Mouse (Mus musculus) kidney, adult 11 months (tissue): Measurements from ENCODE around the gene Ncoa6.
"Not testable (repeated sequence)": the region's sequence is repeated elsewhere in the genome, so short reads cannot be mapped to it uniquely, and the experiment has no call there.

Experiments used
- DNase-seq: peaks from one replicate; pipeline ENCODE4 v3.0.0; 2022

Gene Ncoa6

GRCm38 (mm10) chr2:155473570-155474088 is at the start of gene Ncoa6:
TSS of gene Ncoa6 (minus strand) at chr2:155473894.
- DNase-seq, result peak; percentile 40

GRCm38 (mm10) chr2:155518531-155519270 is 45.0 kb upstream of the Ncoa6 start:
- DNase-seq, result no peak

- DNase-seq, result peak; percentile 99
Observed at GRCm38 (mm10) chr2:155517455-155518423, 44.0 kb upstream of the Ncoa6 start, which contains the start of the genes Acss2 and Ggt7. TSS of gene Acss2 (plus strand) at chr2:155517948. TSS of gene Ggt7 (minus strand) at chr2:155518237.

- peak; percentile 51 for DNase-seq
Observed at GRCm38 (mm10) chr2:155515941-155516340, 42.2 kb upstream of the Ncoa6 start.

GRCm38 (mm10) chr2:155514666-155515065 is 41.0 kb upstream of the Ncoa6 start:
- DNase-seq, result peak; percentile 55

GRCm38 (mm10) chr2:155513543-155513942 is 39.8 kb upstream of the Ncoa6 start:
- DNase-seq, result no peak

- DNase-seq, result peak; percentile 49
Observed at GRCm38 (mm10) chr2:155512479-155512878, 38.8 kb upstream of the Ncoa6 start.

- no peak for DNase-seq
Observed at GRCm38 (mm10) chr2:155507721-155508470, 34.2 kb upstream of the Ncoa6 start.

GRCm38 (mm10) chr2:155505811-155506210 is 32.1 kb upstream of the Ncoa6 start:
- no peak for DNase-seq

- DNase-seq, result no peak
Observed at GRCm38 (mm10) chr2:155504440-155505355, 31.0 kb upstream of the Ncoa6 start.

GRCm38 (mm10) chr2:155502596-155502995 is 28.9 kb upstream of the Ncoa6 start:
- DNase-seq, result no peak

GRCm38 (mm10) chr2:155490998-155491397 is 17.3 kb upstream of the Ncoa6 start:
- no peak for DNase-seq

- DNase-seq, result peak; percentile 49
Observed at GRCm38 (mm10) chr2:155482021-155482420, 8.3 kb upstream of the Ncoa6 start.

- peak; percentile 58 for DNase-seq
Observed at GRCm38 (mm10) chr2:155472671-155473569, 774 bp downstream of the Ncoa6 start.

GRCm38 (mm10) chr2:155466861-155467260 is 6.8 kb downstream of the Ncoa6 start:
- DNase-seq, result no peak

GRCm38 (mm10) chr2:155453591-155453990 is 20.1 kb downstream of the Ncoa6 start:
- DNase-seq, result no peak

- DNase-seq, result no peak
Observed at GRCm38 (mm10) chr2:155451256-155451655, 22.4 kb downstream of the Ncoa6 start.

- DNase-seq, result not testable (repeated sequence)
Observed at GRCm38 (mm10) chr2:155447906-155448305, 25.8 kb downstream of the Ncoa6 start.

GRCm38 (mm10) chr2:155443446-155443845 is 30.2 kb downstream of the Ncoa6 start:
- no peak for DNase-seq

GRCm38 (mm10) chr2:155442916-155443315 is 30.8 kb downstream of the Ncoa6 start:
- DNase-seq, result no peak
